Mouse (Mus musculus): ENCODE measurements around the gene Ext2. TPM values are rescaled to one million over a fixed set of nuclear protein-coding genes. Genes with fewer than 3 reads are reported as not detected.

Gene Ext2
- polyA plus RNA-seq, 1 experiment from 2014 or later = 68.2 TPM

DNA sequence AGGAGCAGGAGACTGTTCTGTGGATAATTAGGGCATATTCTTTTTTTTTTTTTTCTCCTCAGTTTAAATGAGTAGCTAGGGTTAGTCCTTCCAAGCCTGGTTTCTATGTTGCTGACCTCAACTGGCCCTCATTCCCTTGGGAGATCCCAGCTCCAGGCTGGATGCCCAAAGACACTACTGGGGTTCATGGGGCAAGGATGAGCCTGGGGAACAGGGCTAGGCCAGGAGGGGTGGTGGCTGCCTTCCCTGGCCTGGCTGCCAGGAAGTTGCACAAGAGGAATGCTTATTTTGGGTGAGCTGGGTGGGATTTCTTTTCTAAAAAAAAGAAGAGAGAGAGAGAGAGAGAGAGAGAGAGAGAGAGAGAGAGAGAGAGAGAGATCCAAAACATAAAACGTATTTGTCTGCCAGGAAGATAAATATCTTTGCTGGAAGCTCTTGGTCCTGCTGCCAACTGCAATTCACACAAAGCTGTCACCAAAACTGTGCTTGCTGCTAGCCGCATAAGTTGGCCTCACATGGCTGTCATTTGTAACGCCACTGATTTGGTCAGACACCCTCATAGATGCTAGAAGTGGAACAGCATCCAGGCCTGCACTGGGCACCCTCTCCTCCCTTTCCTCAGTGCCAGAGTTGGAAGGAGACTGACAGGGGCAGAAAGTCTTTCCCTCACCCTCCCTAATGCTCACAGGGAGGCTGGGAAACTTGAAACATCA lies 156.1 kb downstream of the Ext2 start:
- no peak overlapping the region for H3K9ac ChIP-seq (ENCODE audit: low read length)
- H3K9me3 ChIP-seq (ENCODE audit: control insufficient read depth, low read length) = no peaks in the 10 kb centered on the region
- DNase-seq (ENCODE audit: low spot score, missing footprints) (no peak), ATAC-seq (ENCODE audit: low FRiP score) (no peak)
- no peak overlapping the region for H3K4me3 ChIP-seq (ENCODE audit: low read depth, low read length)
- no peak overlapping the region for H3K4me2 ChIP-seq
- no peaks in the 10 kb centered on the region for H3K36me3 ChIP-seq (ENCODE audit: control insufficient read depth, insufficient read depth, low read length)
- H3K27me3 ChIP-seq (ENCODE audit: control insufficient read depth, insufficient read depth, low read length) = peaks cover 19% of the 10 kb centered on the region
- peaks cover 9% of the 10 kb centered on the region for H3K4me1 ChIP-seq (ENCODE audit: control insufficient read depth, insufficient read depth, low read length)
- no peak overlapping the region for H3K27ac ChIP-seq (ENCODE audit: low read depth, low read length)
- 76% methylated on average over 3 of the region's 3 CpGs for WGBS

DNA sequence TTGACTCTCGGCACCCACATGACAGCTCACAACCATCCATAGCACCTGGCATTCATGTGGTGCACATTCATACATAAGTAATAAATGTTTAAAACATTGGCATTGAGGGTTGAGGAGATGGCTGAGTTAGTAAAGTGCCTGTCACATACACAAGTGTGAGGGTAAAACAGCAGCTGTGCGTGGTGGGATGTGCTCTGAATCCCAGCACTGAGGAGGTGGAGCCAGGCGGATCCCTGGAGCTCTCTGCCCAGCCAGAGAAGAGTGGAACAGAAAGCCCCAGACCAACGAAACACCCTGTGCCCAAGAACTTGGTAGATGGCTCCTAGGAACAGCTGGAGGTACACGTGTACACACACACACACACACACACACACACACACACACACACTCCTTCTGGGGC lies 156.9 kb downstream of the Ext2 start:
- Histone ChIP-seq H3K27ac (ENCODE audit: low read depth, low read length) (no peak overlapping the region), H3K27me3 (ENCODE audit: control insufficient read depth, insufficient read depth, low read length) (peaks cover 27% of the 10 kb centered on the region)
- ATAC-seq (ENCODE audit: low FRiP score) = no peak

DNA sequence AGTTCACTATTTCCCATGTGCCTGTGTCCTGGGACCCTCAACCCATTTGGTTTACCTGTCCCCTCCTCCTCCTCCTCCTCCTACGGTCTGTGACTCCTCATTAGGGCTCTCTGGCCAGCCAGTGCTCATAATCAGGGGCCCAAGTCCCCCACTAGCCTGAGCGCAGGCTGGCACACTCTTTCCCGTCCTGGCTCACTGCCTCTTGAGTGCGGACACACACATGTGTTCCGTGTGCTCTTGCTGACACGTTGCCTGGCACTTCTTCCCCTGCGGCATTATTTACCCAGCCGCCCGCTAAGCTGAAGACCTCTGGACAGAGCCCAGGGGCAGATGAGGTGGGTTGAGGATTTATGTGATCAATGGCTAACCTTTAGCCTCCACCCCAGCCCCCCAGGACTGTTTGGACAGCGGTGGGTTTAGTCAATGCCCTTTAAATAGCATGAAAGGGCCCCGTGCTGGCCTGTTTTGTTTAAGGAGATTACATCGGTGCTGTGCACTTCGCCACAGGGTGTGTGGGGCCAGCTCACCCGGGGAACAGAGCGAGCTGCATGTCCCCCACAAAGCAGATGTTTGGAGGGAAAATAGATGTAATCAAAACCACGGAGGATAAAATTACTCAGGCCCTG lies 160.0 kb downstream of the Ext2 start:
- ATAC-seq (ENCODE audit: low FRiP score) (peak; percentile 58), DNase-seq (ENCODE audit: low spot score, missing footprints) (peak; percentile 89)
- WGBS = 4% methylated on average over 16 of the region's 16 CpGs
- Histone ChIP-seq H3K27me3 (ENCODE audit: control insufficient read depth, insufficient read depth, low read length) (peaks cover 45% of the 10 kb centered on the region), H3K4me3 (ENCODE audit: low read depth, low read length) (no peak overlapping the region), H3K9me3 (ENCODE audit: control insufficient read depth, low read length) (no peaks in the 10 kb centered on the region), H3K4me1 (ENCODE audit: control insufficient read depth, insufficient read depth, low read length) (peaks cover 9% of the 10 kb centered on the region), H3K27ac (ENCODE audit: low read depth, low read length) (no peak overlapping the region), H3K36me3 (ENCODE audit: control insufficient read depth, insufficient read depth, low read length) (no peaks in the 10 kb centered on the region), H3K9ac (ENCODE audit: low read length) (0 out of 2 replicates have a peak overlapping the region, but pooled peaks have one; percentile 27), H3K4me2 (peak overlapping the region; percentile 19; the same call in 1 of the 2 replicates)

More for the DNA sequence above, 156.9 kb downstream of the Ext2 start:
- WGBS = 83% methylated on average over 5 of the region's 5 CpGs
- no peak for DNase-seq (ENCODE audit: low spot score, missing footprints)
- Histone ChIP-seq H3K36me3 (ENCODE audit: control insufficient read depth, insufficient read depth, low read length) (no peaks in the 10 kb centered on the region), H3K9ac (ENCODE audit: low read length) (no peak overlapping the region), H3K9me3 (ENCODE audit: control insufficient read depth, low read length) (no peaks in the 10 kb centered on the region), H3K4me3 (ENCODE audit: low read depth, low read length) (no peak overlapping the region), H3K4me2 (no peak overlapping the region), H3K4me1 (ENCODE audit: control insufficient read depth, insufficient read depth, low read length) (peaks cover 9% of the 10 kb centered on the region)

DNA sequence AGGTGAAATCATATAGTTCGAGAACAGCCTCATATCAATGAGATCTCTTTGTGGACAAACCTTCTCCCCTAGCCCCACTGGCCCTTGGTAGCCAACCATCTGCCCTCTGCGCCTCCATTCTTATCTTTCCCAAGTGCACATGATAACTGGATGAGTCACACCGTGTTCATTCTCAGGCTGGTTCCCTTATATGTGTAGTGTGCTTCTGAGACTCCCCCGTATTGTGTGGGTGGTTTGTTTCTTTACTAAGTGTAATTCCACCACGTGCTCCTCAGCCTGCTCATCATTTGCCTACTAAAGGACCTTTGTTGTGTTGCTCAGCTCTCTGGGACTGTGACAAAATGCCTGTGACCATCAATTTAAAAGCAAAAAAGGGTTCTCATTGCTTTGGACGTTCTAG lies 161.3 kb downstream of the Ext2 start:
- 80% methylated on average over 6 of the region's 6 CpGs for WGBS
- no peak for ATAC-seq (ENCODE audit: low FRiP score)
- H3K27me3 ChIP-seq (ENCODE audit: control insufficient read depth, insufficient read depth, low read length) = peaks cover 42% of the 10 kb centered on the region

DNA sequence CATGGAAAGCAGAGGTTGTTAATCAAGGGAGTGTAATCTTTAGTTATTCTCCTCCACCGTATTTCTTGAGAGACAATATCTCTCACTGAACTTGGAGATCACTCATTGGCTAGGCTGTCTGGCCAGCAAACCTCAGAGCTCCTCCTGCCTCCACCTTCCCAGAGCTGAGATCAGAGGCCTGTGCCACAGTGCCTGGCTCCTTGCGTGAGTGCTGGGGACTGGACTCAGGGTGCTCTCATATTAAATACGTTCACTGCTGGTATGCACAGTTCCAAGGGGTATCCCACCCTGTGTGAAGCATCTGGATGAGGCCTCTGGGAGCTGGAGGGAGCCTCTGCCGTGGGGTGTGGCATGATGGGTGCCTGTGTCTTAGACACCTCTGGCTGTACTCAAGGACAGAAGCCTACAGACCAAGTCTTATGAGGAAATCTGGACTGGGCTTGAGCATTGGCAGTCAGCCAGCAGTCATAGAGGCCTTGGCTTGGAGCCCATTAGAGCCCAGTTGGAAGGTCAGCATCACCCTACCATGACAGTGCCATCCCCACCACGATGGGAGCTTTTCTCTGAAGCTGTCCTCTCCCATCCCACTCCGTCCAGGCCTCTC lies 162.6 kb downstream of the Ext2 start:
- Histone ChIP-seq H3K9me3 (ENCODE audit: control insufficient read depth, low read length) (no peaks in the 10 kb centered on the region), H3K4me2 (no peak overlapping the region), H3K9ac (ENCODE audit: low read length) (no peak overlapping the region), H3K4me3 (ENCODE audit: low read depth, low read length) (no peak overlapping the region), H3K36me3 (ENCODE audit: control insufficient read depth, insufficient read depth, low read length) (no peaks in the 10 kb centered on the region), H3K27me3 (ENCODE audit: control insufficient read depth, insufficient read depth, low read length) (peaks cover 44% of the 10 kb centered on the region), H3K4me1 (ENCODE audit: control insufficient read depth, insufficient read depth, low read length) (peaks cover 9% of the 10 kb centered on the region), H3K27ac (ENCODE audit: low read depth, low read length) (no peak overlapping the region)
- DNase-seq (ENCODE audit: low spot score, missing footprints) (peak; percentile 85), ATAC-seq (ENCODE audit: low FRiP score) (no peak)
- 75% methylated on average over 6 of the region's 6 CpGs for WGBS

More for the DNA sequence above, 161.3 kb downstream of the Ext2 start:
- Histone ChIP-seq H3K27ac (ENCODE audit: low read depth, low read length) (no peak overlapping the region), H3K9me3 (ENCODE audit: control insufficient read depth, low read length) (no peaks in the 10 kb centered on the region), H3K36me3 (ENCODE audit: control insufficient read depth, insufficient read depth, low read length) (no peaks in the 10 kb centered on the region), H3K4me3 (ENCODE audit: low read depth, low read length) (no peak overlapping the region), H3K4me2 (no peak overlapping the region), H3K4me1 (ENCODE audit: control insufficient read depth, insufficient read depth, low read length) (peaks cover 9% of the 10 kb centered on the region), H3K9ac (ENCODE audit: low read length) (no peak overlapping the region)
- peak; percentile 69 for DNase-seq (ENCODE audit: low spot score, missing footprints)

DNA sequence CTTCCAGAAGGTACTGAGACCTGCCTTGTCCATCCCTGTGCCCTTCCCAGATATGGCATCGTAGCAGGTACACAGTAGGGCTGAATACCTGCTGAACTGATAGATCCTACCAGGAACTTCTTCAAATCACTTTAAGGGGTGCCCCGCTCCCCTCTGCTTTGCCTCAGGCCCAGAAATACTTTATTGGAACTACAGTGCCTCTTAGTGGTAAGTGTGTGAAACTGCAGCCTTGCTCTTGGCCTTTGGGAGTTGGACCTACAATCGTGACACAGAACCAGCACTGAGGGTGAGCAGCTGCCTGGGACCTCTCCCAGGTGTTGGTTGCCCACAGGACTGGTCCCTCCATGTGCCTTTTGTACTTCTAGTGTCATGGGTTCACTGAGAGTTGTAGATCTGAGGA lies 163.4 kb downstream of the Ext2 start:
- no peaks in the 10 kb centered on the region for H3K36me3 ChIP-seq (ENCODE audit: control insufficient read depth, insufficient read depth, low read length)
- no peak overlapping the region for H3K27ac ChIP-seq (ENCODE audit: low read depth, low read length)
- no peak overlapping the region for H3K4me3 ChIP-seq (ENCODE audit: low read depth, low read length)
- DNase-seq (ENCODE audit: low spot score, missing footprints) (peak; percentile 92), ATAC-seq (ENCODE audit: low FRiP score) (no peak)
- 40% methylated on average over 3 of the region's 3 CpGs for WGBS
- H3K9ac ChIP-seq (ENCODE audit: low read length) = no peak overlapping the region
- H3K4me1 ChIP-seq (ENCODE audit: control insufficient read depth, insufficient read depth, low read length) = peaks cover 9% of the 10 kb centered on the region
- H3K9me3 ChIP-seq (ENCODE audit: control insufficient read depth, low read length) = no peaks in the 10 kb centered on the region
- H3K4me2 ChIP-seq = no peak overlapping the region
- H3K27me3 ChIP-seq (ENCODE audit: control insufficient read depth, insufficient read depth, low read length) = peaks cover 41% of the 10 kb centered on the region

DNA sequence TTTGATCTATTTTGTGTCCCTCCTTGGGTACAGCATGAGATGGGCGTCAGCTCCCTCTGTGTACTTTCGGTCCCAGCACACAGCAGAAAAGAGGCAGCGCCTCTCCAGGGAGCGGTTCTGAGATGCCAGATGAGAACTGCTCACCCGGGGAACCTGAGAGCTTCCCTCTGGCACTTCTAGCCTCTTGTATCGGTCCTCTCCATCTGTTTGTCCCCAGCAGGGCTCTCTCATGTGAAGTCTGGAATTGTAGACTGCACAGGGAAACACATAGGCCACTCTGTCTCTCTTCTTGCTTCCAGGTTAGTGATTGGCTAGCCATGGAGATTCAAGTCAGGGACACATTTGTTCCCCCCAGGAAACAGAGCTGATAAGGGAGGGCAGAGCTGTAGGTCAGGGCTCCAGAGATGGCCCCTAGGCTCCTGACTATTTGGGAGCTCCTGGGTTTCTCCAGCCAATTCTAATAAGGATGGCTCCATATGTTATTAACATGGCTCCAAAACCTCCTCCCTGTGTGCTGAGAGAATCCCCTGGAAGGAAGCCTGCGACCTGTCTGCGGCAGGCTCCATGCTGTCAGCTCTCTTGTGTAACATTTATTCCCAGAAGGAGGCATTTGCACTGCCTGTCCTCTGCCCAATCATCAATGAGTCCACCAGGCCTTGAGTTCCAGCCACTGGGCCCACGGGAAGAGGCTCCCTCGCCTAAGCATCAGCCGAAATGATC lies 167.9 kb downstream of the Ext2 start:
- peaks cover 28% of the 10 kb centered on the region for H3K27me3 ChIP-seq (ENCODE audit: control insufficient read depth, insufficient read depth, low read length)
- H3K27ac ChIP-seq (ENCODE audit: low read depth, low read length) = no peak overlapping the region
- WGBS = 72% methylated on average over 11 of the region's 11 CpGs
- no peak overlapping the region for H3K9ac ChIP-seq (ENCODE audit: low read length)
- no peak overlapping the region for H3K4me2 ChIP-seq
- no peaks in the 10 kb centered on the region for H3K9me3 ChIP-seq (ENCODE audit: control insufficient read depth, low read length)
- no peaks in the 10 kb centered on the region for H3K4me1 ChIP-seq (ENCODE audit: control insufficient read depth, insufficient read depth, low read length)
- DNase-seq (ENCODE audit: low spot score, missing footprints) (peak; percentile 68), ATAC-seq (ENCODE audit: low FRiP score) (no peak)
- no peaks in the 10 kb centered on the region for H3K36me3 ChIP-seq (ENCODE audit: control insufficient read depth, insufficient read depth, low read length)
- H3K4me3 ChIP-seq (ENCODE audit: low read depth, low read length) = no peak overlapping the region

DNA sequence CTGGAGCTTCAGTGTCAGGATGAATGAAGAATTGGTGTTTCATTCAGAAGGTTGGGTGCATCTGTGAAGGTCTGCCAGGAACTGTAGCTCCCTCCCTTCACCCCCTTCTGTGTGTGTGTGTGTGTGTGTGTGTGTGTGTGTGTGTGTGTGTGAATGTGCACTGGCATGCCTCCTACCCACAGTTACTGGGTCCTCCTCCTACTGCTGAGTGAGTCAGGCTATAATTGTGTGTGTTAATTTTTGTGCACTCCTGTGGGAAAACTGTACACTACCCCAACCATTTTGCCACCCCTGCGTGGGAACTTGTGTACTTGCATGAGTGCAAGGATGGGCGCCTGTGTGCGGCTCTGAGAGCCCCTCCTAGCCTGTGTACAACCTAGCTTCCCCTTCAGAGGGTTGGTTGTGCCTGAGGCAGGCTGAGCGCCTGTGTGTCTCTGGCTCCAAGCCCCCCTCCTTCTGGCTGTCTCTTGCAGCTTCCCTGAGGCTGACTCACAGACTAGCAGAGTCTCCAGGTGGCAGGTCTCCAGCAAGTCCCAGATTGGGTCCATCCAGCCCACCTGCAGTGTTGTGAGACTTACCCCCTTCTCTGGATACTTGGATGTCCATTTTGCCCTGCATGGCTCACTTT lies 173.0 kb downstream of the Ext2 start:
- WGBS = 20% methylated on average over 4 of the region's 4 CpGs
- H3K4me3 ChIP-seq (ENCODE audit: low read depth, low read length) = no peak overlapping the region
- no peak overlapping the region for H3K4me2 ChIP-seq
- H3K36me3 ChIP-seq (ENCODE audit: control insufficient read depth, insufficient read depth, low read length) = no peaks in the 10 kb centered on the region
- H3K9ac ChIP-seq (ENCODE audit: low read length) = no peak overlapping the region
- no peaks in the 10 kb centered on the region for H3K9me3 ChIP-seq (ENCODE audit: control insufficient read depth, low read length)
- peaks cover 68% of the 10 kb centered on the region for H3K27me3 ChIP-seq (ENCODE audit: control insufficient read depth, insufficient read depth, low read length)
- no peak for ATAC-seq (ENCODE audit: low FRiP score)
- DNase-seq (ENCODE audit: low spot score, missing footprints) = no peak
- H3K4me1 ChIP-seq (ENCODE audit: control insufficient read depth, insufficient read depth, low read length) = peaks cover 3% of the 10 kb centered on the region; the same call in 1 of the 2 replicates
- H3K27ac ChIP-seq (ENCODE audit: low read depth, low read length) = no peak overlapping the region
